Mouse (Mus musculus) layer of hippocampus, adult 9-10 months (tissue): ENCODE measurements around the gene B9d2.

Experiments used
- DNase-seq: peaks from one replicate; pipeline ENCODE4 v3.0.0; 2022; ENCODE audit warnings: low spot score

The B9d2 gene

DNA sequence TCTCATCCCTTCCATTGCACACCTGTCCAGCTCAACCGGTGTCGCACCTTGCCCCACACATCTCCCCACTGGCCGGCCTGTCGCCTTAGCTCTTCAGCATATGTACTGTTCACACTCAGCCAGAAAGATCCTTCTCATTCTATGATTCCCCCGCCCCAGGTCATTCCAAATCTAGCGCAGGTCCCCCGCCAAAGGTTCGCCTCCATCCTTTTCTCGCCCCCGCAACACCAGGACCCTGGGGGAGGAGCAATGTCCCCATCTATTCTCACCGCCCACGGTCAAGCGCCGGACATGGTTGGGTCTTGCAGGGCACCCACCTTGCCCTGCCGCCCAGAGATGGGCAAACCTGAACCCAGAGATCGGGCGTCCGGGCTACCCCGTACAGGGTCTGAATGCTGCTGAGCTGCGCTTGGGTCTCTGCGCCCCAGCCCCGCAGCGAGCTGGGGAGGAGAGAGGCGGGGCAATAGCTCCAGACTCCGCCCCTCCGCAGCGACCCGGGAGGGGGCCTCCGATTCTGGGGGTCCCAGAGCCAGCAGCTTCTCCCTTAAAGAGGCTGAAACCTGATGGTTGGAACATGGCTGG, 5.8 kb upstream of the B9d2 start, which contains the start of gene Tmem91:
TSS of gene Tmem91 (minus strand) at position 448 of the 582 bp plus-strand sequence.
- no peak for DNase-seq

DNA sequence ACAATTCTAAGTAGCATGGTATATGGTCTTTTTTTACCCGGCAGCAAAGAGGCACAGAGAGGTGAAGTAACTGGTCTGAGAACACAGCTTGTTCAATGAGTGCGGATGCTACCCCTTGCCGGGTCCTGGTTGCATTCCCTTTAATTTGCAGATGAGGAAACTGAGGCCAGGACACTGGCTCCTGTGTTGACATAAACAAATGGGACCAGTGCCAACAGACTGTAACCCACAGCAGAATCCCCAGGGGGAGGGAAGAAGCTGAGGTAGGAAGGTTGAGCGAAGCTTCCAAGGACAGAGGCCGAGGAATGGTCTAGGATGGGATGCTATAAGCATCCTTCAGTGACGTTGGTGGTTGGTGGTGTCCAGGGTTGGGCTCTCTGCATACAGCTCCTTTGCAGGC, 5.2 kb upstream of the B9d2 start:
- no peak for DNase-seq

GRCm38 (mm10) chr7:25676085-25676781, 4.3 kb upstream of the B9d2 start:
- peak; percentile 82 for DNase-seq

- DNase-seq, result no peak
Observed at GRCm38 (mm10) chr7:25677013-25677412, 3.6 kb upstream of the B9d2 start.

DNA sequence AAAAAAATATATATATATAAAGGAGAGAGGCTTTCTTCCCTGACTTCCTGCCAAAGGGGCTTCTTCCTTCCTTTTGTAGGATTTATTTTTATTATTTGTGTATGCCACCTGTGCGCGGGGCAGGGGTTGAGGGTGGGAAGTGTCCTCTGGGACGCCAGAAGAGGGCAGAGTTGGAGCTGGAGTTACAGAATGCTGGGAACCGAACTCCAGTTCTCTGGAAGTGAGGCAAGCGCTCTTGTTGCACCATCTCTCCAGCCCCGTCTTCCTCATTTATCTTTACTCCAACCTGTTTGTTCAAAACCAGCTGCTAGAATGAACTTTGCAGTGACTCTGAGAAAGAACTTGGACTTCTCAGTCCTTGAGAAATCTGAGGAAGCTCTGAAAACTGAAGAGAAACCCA, 609 bp upstream of the B9d2 start:
- DNase-seq, result no peak

DNA sequence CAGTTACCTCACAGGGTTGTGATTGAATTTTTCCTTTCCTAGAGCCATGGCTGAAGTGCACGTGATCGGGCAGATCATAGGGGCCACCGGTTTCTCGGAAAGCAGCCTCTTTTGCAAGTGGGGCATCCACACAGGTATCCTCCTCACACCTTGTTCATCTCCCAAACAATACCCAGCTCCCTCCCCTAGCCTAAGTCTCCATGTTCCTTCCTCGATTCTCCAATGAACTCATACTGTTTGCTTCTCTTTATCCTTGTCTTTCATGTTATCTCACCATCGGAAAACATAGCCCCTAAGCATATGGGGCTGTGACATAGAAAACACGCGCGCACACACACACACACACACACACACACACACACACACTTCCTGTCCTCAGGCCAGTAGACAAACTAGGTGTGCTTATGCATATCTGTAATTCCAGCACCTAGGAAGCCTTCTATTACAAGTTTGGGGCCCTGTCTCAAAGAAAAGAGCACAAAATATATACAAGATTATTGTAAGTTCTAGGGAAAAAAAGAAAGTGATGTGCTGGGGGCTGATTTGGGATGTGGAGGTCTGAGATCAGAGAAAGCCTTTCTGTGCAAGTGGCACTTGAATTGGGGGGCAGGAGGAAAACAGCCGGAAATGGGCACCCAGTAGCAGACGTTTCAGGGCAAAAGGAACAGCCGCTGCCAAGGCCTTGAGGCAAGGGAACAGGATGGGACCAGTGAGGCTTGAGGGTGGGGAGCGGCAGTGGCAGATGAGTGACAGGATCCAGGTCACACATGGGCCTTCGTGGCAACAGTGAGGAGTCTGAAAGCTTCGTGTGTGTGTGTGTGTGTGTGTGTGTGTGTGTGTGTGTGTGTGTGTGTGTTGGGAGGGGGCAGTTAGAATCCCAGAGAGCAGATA, 1.0 kb downstream of the B9d2 start:
- no peak for DNase-seq

DNA sequence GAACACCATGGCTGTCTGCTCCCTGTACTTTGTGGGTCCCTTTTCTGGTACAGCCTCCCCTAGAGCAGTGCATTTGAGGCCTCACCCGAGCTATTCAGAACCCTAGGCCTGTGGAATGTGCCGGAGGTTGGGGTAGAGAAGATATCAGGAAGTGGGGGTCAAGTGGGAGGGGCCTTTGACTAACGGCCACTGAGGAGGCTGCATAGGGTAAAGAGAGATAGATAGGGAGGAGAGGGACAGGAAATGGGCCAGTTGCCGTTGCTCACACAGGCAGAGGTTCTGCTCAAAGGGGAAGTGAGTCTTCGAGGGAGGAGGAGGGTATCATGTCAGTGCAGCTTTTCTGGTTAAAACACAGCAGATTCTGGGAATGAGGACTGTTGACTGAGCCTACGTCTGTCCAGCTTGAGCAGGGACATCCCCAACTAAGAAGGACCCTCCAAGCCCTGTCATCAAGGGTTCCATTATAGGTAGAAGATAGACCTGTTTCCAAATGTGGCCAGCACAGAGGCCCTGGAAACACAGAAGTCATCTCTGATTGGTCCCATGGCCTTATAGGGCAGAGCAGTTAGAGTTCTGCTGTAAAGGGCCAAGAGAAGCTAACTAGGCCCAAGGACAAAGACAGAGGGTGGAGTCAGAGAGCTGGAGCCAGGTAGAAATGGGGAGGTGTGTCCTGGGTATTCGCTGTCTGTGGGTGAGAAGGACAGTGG, 3.0 kb downstream of the B9d2 start:
- DNase-seq, result no peak

GRCm38 (mm10) chr7:25684659-25685058, 4.1 kb downstream of the B9d2 start:
- DNase-seq, result no peak

- no peak for DNase-seq
Observed at GRCm38 (mm10) chr7:25685926-25686470, 5.4 kb downstream of the B9d2 start.

GRCm38 (mm10) chr7:25686680-25687531, 6.3 kb downstream of the B9d2 start, which contains the start of gene Tgfb1:
Gene Tgfb1, plus strand, starts transcription at chr7:25687002.
- DNase-seq, result no peak

DNA sequence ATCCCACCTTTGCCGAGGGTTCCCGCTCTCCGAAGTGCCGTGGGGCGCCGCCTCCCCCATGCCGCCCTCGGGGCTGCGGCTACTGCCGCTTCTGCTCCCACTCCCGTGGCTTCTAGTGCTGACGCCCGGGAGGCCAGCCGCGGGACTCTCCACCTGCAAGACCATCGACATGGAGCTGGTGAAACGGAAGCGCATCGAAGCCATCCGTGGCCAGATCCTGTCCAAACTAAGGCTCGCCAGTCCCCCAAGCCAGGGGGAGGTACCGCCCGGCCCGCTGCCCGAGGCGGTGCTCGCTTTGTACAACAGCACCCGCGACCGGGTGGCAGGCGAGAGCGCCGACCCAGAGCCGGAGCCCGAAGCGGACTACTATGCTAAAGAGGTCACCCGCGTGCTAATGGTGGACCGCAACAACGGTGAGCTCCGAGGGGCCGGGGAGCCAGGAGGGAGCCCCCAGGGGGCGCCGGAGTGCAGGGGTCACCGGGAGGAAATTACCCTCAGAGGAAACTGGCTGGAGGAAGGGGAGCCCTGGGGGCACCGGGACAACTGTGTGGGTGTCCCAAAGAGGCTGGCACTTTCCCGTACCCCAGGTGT, 7.3 kb downstream of the B9d2 start:
- no peak for DNase-seq

DNA sequence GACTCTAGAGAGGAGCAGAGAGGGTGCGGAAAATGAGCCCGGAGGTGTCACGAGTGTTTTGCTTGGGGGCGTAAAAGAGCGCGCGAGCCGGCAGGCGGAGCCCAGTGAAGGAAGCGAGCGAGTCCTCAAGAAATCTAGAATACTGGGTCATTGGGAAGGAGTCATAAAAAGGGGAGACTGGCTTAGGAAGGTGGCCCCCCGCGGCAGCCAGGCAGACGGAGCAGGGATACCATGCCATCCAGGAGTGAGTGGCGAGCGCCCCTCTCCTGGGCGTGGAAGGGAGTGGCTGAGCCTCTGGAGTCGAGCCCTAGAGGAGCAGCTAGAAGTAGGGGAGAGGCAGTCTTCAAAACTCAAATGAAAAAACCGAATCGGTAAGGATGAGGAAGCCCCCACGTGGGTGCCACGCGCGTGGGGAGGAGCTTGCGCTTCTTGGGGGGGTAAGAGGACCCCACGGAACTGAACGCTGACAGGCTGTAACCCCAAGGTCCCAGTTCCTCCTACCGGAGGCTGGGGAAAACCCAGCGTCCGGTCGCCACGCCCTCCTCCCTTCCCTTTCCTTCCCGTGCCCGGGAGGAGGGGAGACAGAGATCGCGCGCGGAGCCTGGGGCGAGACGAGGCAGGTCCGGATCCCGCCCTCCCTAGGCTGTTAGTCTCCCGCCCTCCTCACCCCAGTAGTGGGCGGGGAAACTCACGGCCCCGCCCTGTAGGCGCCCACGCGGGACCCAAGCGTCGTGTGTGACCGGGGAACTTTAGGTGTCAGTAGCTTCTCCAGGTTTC, 8.4 kb downstream of the B9d2 start:
- DNase-seq, result no peak

- DNase-seq, result no peak
Observed at GRCm38 (mm10) chr7:25689603-25690021, 9.0 kb downstream of the B9d2 start.

DNA sequence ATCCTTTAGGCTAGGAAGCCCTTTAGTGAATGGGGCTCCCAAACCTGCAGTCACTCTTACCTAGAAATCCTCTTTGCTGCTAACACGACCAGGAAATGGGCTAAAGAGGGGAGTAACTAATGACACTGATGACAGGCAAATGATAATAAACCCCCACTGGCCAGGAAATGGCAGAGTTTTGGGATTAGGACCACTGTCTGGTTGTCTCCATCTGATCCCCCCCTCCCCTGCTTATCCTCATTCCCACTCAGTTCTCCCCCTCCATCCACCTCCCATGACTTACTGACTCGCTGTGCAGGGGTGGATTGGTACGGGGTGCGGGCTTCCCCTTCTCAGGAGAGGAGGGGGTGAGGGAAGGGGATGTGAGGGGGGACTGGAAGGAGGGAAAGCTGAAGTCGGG, 9.5 kb downstream of the B9d2 start:
- no peak for DNase-seq

DNA sequence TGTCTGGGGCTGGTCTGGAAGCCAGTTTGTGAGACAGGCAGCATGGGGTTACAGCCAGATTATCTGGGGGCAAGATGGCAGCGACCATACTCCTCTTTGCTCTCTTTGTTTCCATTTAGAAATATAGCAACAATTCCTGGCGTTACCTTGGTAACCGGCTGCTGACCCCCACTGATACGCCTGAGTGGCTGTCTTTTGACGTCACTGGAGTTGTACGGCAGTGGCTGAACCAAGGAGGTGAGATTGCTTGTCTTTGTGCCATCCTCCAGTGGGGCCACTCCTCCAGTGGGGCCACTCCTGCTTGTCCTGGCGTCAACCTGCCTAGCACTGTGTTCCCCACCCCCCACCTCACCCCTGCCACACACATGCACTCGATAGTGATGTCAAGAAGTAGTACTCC, 13.5 kb downstream of the B9d2 start:
- no peak for DNase-seq

DNA sequence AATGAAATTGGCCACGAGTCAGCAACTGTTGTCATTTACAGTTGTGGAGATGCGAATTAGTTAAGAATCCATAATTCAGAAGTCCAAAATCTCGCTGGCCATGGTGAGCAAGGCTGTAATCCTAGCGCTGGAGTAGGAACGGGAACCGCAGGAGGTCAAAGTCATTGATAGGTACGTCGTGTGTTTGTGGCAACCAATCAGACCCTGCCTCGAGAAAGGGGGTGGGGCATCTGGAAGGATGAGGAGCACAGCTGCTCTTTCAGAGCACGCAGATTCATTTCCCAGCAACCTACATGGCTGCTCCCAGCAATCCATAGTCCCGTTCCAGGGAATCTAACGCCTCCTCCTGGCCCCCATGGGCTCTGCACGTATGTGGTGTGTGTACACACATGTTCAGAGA, 19.3 kb downstream of the B9d2 start:
- DNase-seq, result no peak

- DNase-seq, result no peak
Observed at GRCm38 (mm10) chr7:25700732-25701131, 20.2 kb downstream of the B9d2 start.

DNA sequence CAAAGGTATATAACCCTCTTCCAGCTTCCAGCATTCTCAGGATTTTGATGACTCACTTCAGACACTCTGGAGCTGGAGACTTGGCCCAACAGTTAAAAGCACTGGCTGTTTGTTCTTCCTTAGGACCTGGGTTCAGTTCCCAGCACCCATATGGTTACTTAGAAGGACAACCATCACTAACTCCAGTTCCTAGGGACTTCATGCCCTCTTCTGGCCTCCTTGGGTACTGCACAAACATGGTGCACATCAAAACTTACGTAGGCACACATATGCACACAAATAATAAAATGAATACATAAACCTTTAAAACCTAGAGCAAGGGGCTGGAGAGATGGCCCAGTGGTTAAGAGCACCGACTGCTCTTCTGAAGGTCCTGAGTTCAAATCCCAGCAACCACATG, 21.8 kb downstream of the B9d2 start:
- DNase-seq, result no peak

GRCm38 (mm10) chr7:25703793-25704494, 23.4 kb downstream of the B9d2 start:
- DNase-seq, result no peak
